Mouse (Mus musculus): ENCODE measurements around the gene Tbr1.

Gene Tbr1

GRCm38 (mm10) chr2:61811507-61812421, 9.0 kb downstream of the Tbr1 start:
- peak; percentile 31 for DNase-seq

- no peak for DNase-seq
Measured at GRCm38 (mm10) chr2:61812536-61812935, 9.8 kb downstream of the Tbr1 start.

GRCm38 (mm10) chr2:61813106-61813505, 10.4 kb downstream of the Tbr1 start:
- DNase-seq: no peak

DNA sequence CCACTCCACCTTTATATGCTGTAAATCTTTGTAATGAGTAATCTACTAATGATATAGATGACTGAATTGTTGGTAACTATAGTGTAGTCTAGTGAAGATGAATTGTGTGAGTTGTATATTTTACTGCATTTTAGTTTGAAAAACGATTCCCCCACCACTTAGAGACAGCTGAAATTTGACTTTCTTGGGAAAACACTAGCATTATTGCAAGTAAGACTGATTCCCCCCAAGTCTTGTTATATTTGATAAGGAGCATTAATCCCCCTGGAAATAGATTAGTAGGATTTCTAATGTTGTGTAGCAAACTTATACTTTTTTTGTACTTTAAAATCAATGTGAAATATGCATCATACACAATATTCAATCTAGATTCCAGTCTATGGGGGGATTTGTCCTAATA, 10.8 kb downstream of the Tbr1 start:
- no peak for DNase-seq

GRCm38 (mm10) chr2:61814548-61815473, 12.1 kb downstream of the Tbr1 start:
- peak; percentile 19 for DNase-seq

DNA sequence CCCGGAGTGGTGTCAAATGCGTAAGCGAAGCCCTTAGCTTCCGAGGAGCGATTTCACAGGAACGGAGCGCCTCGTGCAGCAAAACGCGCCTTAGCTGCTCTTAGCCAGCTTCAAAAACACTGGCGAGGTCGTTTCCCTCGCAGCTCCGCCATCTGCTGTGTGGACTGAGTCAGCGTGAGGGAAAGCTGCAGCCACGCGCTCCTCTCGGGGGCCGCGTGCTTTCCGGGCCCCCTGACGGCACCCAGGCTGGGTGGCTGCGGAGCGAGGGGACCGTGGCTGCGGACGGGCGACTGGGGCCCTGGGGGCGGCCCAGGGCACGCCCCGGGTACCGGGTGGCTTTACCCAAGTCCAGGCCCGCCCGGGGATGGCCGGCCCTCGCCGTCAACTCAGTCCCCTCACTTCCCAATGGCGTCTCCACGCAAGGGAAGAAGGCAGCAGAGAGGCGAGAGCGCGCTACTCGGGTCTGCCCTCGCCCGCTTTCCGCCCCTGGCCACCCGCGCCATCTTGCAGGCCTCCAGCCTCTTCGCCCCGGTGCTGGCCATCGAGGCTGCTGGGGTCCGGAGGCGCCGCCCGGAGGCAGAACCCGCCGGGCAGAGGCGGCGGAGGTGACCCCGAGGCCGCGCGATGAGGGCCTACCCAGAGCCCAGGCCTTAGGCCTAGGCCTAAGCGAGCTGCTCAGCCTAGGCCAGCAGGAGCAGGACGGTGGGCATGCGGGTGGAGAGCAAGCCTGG, 13.0 kb downstream of the Tbr1 start:
- DNase-seq: peak; percentile 25

DNA sequence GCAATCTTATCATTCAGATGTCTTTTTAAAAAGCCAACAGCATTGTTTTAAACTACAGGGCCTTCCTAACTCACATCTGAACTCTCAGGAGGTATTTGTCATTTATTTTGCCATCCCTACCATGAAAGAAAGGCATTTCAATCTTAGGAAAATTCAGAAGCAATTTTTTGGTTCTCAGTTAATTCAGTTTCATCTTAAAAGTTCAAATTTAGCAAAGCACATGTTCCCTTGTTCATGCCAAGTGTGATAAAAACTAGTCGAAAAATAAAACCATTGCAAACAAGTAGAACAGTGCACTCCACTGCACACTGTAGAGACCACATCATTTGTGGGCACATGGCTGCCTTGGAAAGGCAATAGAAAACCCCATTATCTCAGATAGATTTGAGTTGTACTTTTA, 15.5 kb downstream of the Tbr1 start:
- no peak for DNase-seq

DNA sequence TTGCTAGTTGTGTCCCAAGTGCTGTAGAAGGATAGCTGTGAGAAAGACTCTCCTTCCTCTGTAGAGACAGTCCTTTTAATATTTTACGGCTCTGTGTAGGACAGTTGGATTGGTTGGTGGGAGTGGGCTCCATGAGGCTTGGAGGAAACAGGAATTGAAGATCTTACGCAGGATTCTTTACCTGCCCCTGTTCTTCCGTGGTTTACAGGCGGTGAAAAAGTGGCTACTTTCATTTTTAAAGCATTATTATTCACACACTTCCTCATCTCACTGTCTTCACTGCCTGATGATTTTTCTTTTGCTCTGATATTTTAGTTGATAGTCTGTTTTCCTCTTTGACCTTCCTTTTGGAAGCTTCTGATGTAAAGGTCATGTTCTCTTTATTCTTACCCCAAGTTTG, 17.5 kb downstream of the Tbr1 start:
- DNase-seq: no peak

GRCm38 (mm10) chr2:61823426-61824140, 20.9 kb downstream of the Tbr1 start:
- DNase-seq: no peak

- no peak for DNase-seq
Measured at GRCm38 (mm10) chr2:61837243-61837806, 34.6 kb downstream of the Tbr1 start.
